Mouse (Mus musculus) lung, postnatal 0 days (tissue): Measurements from ENCODE around the gene Zfp3. TPM values are rescaled to one million over a fixed set of nuclear protein-coding genes. Genes with fewer than 3 reads are reported as not detected.

Source experiments
- ATAC-seq: fragments of 200-750 bp; cut with Nextera tagmentation; 2 replicates; pipeline ENCODE4 v1.8.0; 2017; ENCODE audit warnings: moderate library complexity
- DNase-seq: peaks from one replicate; pipeline ENCODE4 v3.0.0-alpha.2; 2016; ENCODE audit warnings: low spot score
- H3K27ac ChIP-seq: fragments of 300-500 bp; sonication (generic); 2 replicates; pipeline ENCODE4 v1.5.1; 2014; ENCODE audit warnings: antibody characterized with exemption, mild to moderate bottlenecking, low read length, mixed read lengths
- H3K27me3 ChIP-seq: fragments of 300-500 bp; sonication (generic); replicated peaks from 2 replicates; pipeline ENCODE4 v1.6.1; 2014; ENCODE audit warnings: low read length, mixed read lengths; ENCODE audit not compliant: insufficient read depth
- H3K36me3 ChIP-seq: fragments of 300-500 bp; sonication (generic); 2 replicates; pipeline ENCODE4 v1.6.1; 2014; ENCODE audit warnings: low read length, mixed read lengths; ENCODE audit not compliant: insufficient read depth
- H3K4me1 ChIP-seq: fragments of 300-500 bp; sonication (generic); 2 replicates; pipeline ENCODE4 v1.6.1; 2014; ENCODE audit warnings: antibody characterized with exemption, low read depth, low read length, mixed read lengths; ENCODE audit not compliant: insufficient read depth
- H3K4me2 ChIP-seq: fragments of 300-500 bp; sonication (generic); replicated peaks from 2 replicates; pipeline ENCODE4 v1.6.1; 2014; ENCODE audit warnings: low read depth, mild to moderate bottlenecking, low read length, moderate library complexity, mixed read lengths
- H3K4me3 ChIP-seq: fragments of 300-500 bp; sonication (generic); 2 replicates; pipeline ENCODE4 v1.5.1; 2014; ENCODE audit warnings: low read depth, low read length
- H3K9ac ChIP-seq: fragments of 300-500 bp; sonication (generic); replicated peaks from 2 replicates; pipeline ENCODE4 v1.6.1; 2014; ENCODE audit warnings: low read depth, mild to moderate bottlenecking
- H3K9me3 ChIP-seq: fragments of 300-500 bp; sonication (generic); 2 replicates; pipeline ENCODE4 v1.6.1; 2016; ENCODE audit warnings: low read length, mixed read lengths
- CTCF ChIP-seq: IDR thresholded peaks from 2 replicates; pipeline ENCODE4 v1.5.1; 2016; ENCODE audit warnings: antibody characterized with exemption, mild to moderate bottlenecking
- EP300 ChIP-seq: IDR thresholded peaks from 2 replicates; pipeline ENCODE4 v1.6.1; 2016; ENCODE audit warnings: antibody characterized with exemption, mild to moderate bottlenecking, control low read depth
- WGBS: fragments of 180-500 bp; shearing (Covaris S2); extraction: QIAGEN DNeasy Blood & Tissue Kit; methylation state at CpG from one replicate; pipeline ENCODE4 v1.1.7; 2014; 5-methylcytosine and 5-hydroxymethylcytosine counted together
- polyA plus RNA-seq: library from polyadenylated mRNA; unstranded; fragments of >200 nt; fragmentation: Nextera tagmentation; extraction: Ambion mirVana; gene quantifications from 2 replicates; pipeline ENCODE4 v1.2.1, GENCODE M21; 2015

Gene Zfp3
- polyA plus RNA-seq, 1 experiment from 2014 or later = 3.6 TPM

DNA sequence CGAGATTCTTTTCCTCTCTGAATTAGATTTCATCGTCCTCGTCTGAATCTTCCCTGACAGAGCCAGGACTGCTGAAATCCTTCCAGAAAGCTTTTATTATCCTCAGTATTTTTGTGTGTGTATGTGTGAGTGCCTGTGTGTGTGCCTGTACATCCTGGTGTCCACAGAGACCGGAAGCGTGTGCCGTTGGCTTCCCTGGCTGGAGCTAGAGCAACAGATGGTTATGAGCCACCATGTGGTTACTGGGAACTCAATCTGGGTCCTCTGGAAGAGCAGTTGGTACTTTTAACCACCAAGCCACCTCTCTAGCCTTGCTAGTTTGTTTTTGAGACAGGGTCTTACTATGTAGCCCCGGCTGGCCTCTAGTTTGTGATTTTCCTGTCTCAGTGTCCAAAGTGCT is 21.9 kb upstream of the Zfp3 start:
- Histone ChIP-seq H3K27ac (no peak overlapping the region), H3K9ac (no peak overlapping the region), H3K27me3 (no peaks in the 10 kb centered on the region), H3K9me3 (no peaks in the 10 kb centered on the region), H3K36me3 (no peaks in the 10 kb centered on the region), H3K4me2 (no peak overlapping the region), H3K4me1 (no peaks in the 10 kb centered on the region), H3K4me3 (no peak overlapping the region)
- no peak for ATAC-seq
- no peak for DNase-seq
- 81% methylated on average over 7 of the region's 7 CpGs for WGBS
- TF ChIP-seq EP300 (no peak), CTCF (no peak)

DNA sequence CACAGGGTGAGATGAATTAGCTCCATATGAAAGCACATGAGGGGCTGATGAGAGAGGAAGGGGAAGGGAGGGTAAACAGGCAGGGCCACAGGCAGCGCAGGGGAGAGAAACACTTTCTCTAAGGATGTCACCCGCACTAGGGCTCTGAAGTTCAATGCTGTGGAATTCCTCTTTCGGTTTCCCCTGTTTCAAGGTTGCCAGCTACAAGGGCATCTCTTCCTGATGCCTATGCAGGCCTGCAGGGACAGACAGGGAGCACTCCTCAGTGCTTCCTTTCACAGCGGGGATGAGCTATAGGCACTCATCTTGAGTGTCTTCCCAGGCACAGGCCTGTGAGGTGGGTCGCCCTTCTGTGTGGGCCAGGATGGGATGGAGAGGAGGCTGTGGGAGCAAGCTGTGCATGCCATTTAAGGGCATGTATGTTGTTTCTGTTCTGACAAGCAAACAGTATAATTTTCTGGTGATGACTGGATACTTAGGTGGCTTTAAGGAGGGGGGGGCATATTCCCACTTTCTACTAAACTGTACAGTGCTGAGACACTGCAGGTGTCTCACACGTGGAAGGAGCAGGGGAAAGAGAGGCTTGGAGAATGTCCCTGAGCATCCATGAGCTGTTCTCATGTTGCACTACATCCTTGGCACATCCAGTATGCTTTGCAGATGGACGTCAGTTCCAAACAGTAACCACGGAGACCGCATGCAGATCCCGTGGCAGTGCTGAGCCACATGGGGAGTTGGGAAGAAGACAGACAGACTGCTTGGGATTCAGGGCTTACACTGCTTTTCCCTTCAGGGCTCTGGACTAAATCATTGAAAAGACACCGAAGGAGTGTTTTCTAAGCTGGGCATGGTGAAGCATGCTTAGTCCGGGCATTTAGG is 21.2 kb upstream of the Zfp3 start:
- DNase-seq = no peak
- Histone ChIP-seq H3K4me3 (no peak overlapping the region), H3K27ac (no peak overlapping the region), H3K27me3 (no peaks in the 10 kb centered on the region), H3K4me2 (no peak overlapping the region), H3K9ac (no peak overlapping the region), H3K36me3 (no peaks in the 10 kb centered on the region), H3K4me1 (no peaks in the 10 kb centered on the region), H3K9me3 (no peaks in the 10 kb centered on the region)
- ATAC-seq = no peak
- TF ChIP-seq EP300 (no peak), CTCF (no peak)
- WGBS = 78% methylated on average over 12 of the region's 12 CpGs

GRCm38 (mm10) chr11:70745636-70746035 is 18.4 kb upstream of the Zfp3 start:
- Histone ChIP-seq H3K4me1 (no peaks in the 10 kb centered on the region), H3K36me3 (no peaks in the 10 kb centered on the region), H3K27me3 (no peaks in the 10 kb centered on the region), H3K4me3 (no peak overlapping the region), H3K9me3 (no peaks in the 10 kb centered on the region), H3K9ac (no peak overlapping the region), H3K4me2 (no peak overlapping the region), H3K27ac (no peak overlapping the region)
- 47% methylated on average over 7 of the region's 7 CpGs for WGBS
- DNase-seq (no peak), ATAC-seq (no peak)
- TF ChIP-seq EP300 (no peak), CTCF (no peak)

- Histone ChIP-seq H3K27ac (no peak overlapping the region), H3K4me3 (no peak overlapping the region), H3K27me3 (no peaks in the 10 kb centered on the region), H3K36me3 (no peaks in the 10 kb centered on the region), H3K9ac (no peak overlapping the region), H3K9me3 (no peaks in the 10 kb centered on the region), H3K4me1 (no peaks in the 10 kb centered on the region), H3K4me2 (no peak overlapping the region)
- 77% methylated on average over 4 of the region's 4 CpGs for WGBS
- DNase-seq (no peak), ATAC-seq (no peak)
- TF ChIP-seq EP300 (no peak), CTCF (no peak)
Observed at GRCm38 (mm10) chr11:70747876-70748545, 16.0 kb upstream of the Zfp3 start.

DNA sequence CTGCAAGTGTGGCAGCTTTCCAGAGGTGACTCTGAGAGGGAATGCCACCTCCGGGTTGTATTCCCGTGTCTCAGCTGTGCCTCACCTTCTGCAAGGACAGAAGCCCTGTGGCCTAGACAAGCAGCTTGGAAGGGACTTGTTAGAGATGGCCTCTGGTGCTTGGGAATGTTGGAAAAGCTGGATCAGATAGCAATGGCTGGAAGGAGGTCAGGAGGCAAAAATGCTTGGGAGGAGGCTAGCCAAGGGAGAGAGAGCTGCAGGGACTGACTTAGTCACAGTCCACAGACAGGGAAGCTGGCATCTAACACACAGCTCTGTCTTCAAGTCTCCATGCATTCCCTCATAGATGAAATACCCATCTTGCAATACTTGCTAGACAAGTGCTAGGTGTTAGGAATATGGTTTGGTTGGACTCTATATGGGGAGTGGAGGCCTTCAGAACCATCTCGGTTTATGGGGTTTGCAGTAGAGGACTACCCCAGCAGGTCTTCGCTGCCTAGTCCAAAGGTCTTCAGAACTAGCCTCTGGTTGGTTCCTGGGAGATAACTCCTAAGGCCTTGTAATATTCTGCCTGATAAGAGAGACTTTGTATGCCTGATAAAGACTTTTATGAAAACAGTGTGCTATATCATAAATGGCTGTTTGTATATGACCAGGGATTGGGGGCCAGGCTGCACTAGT is 11.5 kb upstream of the Zfp3 start:
- 72% methylated on average over 4 of the region's 4 CpGs for WGBS

DNA sequence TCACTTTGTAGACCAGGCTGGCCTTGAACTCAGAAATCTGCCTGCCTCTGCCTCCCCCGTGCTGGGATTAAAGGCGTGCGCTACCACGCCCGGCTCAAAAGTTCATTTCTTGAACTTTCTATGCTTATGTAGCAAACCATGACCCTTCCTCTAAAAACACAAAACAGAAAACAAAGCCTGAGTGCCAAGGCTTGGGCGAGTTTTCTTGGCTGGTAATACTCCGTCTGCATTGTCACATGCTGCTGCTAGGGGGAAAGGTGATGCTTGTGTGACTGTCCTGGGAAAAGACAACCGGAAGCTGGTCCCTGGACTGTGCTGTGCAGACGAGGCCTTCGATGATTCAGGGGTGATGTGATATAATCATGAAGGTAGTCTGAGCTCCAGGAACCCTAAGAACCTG is 10.9 kb upstream of the Zfp3 start:
- DNase-seq (no peak), ATAC-seq (no peak)
- H3K9ac ChIP-seq = no peak overlapping the region
- TF ChIP-seq CTCF (no peak), EP300 (no peak)
- H3K36me3 ChIP-seq = no peaks in the 10 kb centered on the region
- H3K4me3 ChIP-seq = no peak overlapping the region
- H3K27ac ChIP-seq = no peak overlapping the region
- no peaks in the 10 kb centered on the region for H3K4me1 ChIP-seq
- no peaks in the 10 kb centered on the region for H3K9me3 ChIP-seq
- H3K27me3 ChIP-seq = no peaks in the 10 kb centered on the region
- 93% methylated on average over 10 of the region's 10 CpGs for WGBS
- H3K4me2 ChIP-seq = no peak overlapping the region

More for the DNA sequence above, 11.5 kb upstream of the Zfp3 start:
- Histone ChIP-seq H3K9me3 (no peaks in the 10 kb centered on the region), H3K27me3 (no peaks in the 10 kb centered on the region), H3K4me2 (no peak overlapping the region), H3K27ac (no peak overlapping the region), H3K4me1 (no peaks in the 10 kb centered on the region), H3K4me3 (no peak overlapping the region), H3K36me3 (no peaks in the 10 kb centered on the region), H3K9ac (no peak overlapping the region)
- DNase-seq (no peak), ATAC-seq (no peak)
- TF ChIP-seq EP300 = no peak
- TF ChIP-seq CTCF = no peak
